Mouse (Mus musculus) spleen, adult 18-20 months (tissue): ENCODE results near the gene AU018091.
A peak's percentile ranks its signal among the peaks of the same experiment; 100 is the strongest.
"Not testable (repeated sequence)": the region's sequence is repeated elsewhere in the genome, so short reads cannot be mapped to it uniquely, and the experiment has no call there.

ENCODE experiments used
- DNase-seq, 2 experiments: peaks; one replicate each; pipeline ENCODE4 v3.0.0; 2022; ENCODE audit warnings: mixed read lengths in 2 of 2

Gene AU018091

DNA sequence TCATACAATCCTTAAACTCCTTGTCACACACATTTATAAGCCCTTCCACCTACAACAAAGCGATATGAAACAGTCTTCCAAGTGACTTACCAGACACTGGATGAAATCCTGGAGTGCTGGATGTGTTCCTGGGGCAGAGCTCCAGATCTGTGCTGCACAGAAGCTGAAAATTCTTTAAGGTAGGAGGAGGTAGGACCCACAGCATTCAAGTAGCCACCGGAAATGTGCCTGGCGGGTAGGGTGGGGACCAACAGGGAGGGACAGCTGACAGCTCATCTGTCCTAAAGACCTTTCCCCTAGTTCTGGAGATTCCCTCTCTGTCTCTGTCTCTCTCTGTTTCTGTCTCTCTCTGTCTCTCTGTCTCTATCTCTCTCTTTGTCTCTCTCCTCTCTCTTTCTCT lies at the start of gene AU018091:
AU018091 (minus strand) TSS at position 279 of the 400 bp plus-strand sequence.
- DNase-seq = no peak

- no peak for DNase-seq
Measured at GRCm38 (mm10) chr7:3217546-3218056, 48.6 kb upstream of the AU018091 start.

GRCm38 (mm10) chr7:3216331-3216730 lies 47.3 kb upstream of the AU018091 start:
- DNase-seq = no peak

DNA sequence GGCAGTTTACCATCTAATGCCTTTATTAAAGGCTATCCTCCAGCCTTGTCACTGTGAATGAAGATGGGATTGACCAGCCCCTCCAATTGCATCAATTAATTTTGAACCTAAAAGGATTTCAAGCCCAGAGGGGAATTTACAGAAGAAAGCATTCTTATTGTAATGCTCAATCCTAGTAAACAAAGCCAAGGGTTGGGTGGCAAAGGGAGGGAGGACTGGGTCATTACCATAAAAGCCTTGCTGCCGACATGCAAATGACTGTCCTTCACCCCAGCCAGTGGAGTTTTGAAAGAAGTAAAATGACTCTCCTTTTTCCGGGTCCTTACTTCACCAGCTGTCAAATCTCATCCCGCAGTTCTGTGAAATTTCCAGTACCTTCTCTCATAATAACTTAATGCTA lies 44.6 kb upstream of the AU018091 start:
- DNase-seq = no peak

- DNase-seq = no peak
Measured at GRCm38 (mm10) chr7:3213156-3213555, 44.2 kb upstream of the AU018091 start.

DNA sequence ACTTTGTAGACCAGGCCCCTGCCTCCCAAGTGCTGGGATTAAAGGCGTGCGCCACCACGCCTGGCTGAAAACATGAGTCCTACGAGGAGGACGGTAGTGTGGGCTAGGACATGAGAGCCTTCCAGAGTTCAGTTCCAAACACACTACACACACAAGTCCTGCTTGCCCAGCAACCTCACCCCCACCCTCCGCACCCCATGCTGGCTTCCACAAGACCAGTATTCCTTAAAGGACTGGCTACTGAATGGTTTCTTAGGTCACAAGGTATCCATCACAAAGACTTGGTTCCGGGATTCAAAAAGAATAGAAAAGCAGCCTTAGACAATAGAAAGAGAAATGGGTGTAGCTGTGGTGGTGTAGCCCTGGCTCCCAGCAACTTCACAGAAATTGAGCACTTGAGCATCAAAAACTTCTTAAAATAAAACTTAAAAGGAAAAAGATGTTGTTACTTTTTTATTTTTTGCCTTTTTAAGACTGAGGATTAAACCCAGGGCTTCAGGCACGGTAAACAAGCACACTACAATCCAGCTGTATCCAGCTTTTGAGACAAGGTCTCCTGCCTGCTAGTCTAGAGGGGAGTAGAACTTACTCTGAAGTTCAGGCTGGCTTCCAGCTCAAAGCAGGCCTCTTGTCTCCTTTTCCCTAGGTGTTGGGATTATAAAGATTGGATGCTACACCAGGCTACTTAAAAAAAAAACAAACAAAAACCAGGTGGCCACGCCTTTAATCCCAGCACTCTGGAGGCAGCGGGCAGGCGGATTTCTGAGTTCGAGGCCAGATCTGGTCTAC lies 43.2 kb upstream of the AU018091 start:
- no peak for DNase-seq

DNA sequence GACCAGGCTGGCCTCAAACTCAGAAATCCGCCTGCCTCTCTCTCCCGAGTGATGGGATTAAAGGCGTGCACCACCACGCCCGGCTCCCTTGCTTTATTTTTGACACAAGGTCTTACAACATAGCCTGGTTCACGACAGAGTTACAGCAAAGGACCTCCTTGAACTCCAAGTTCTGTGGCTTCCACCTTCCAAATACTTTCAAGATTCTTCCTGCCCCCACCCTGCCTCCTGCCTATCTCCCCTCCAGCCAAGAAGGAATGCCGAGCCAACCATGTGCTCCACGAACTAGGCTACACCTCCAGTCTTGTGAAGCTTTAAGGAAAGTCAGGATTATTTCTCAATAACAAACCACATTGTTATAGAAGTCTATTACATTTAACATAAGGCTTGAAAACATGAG lies 42.5 kb upstream of the AU018091 start:
- DNase-seq = no peak

- DNase-seq = no peak
Measured at GRCm38 (mm10) chr7:3210605-3211004, 41.6 kb upstream of the AU018091 start.

GRCm38 (mm10) chr7:3206520-3206919 lies 37.5 kb upstream of the AU018091 start:
- DNase-seq = no peak

- DNase-seq = no peak
Measured at GRCm38 (mm10) chr7:3204628-3205027, 35.6 kb upstream of the AU018091 start.

GRCm38 (mm10) chr7:3203890-3204289 lies 34.9 kb upstream of the AU018091 start:
- DNase-seq = no peak

- DNase-seq = no peak
Measured at GRCm38 (mm10) chr7:3201134-3201705, 32.2 kb upstream of the AU018091 start.

GRCm38 (mm10) chr7:3198884-3199283 lies 29.9 kb upstream of the AU018091 start:
- DNase-seq = no peak

GRCm38 (mm10) chr7:3195850-3196249 lies 26.8 kb upstream of the AU018091 start:
- no peak for DNase-seq

DNA sequence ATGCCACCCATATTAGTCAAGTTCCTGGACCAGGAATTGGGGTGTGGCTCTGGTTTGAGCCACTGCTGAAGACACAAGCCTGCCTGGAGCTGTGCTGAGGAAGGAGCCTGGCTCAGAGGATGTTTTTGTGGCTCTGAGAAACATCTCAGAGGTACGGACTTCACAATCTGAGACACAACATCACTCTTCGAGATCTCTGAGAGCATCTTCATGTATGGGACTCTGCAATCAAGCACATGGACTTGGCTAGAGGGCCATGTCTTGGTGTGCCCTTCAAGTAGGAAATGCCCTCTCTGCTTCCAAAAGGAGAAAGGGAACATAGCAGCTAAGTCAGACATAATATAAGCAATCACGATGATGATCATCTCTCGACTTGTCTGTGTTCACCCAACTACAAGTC lies 25.5 kb upstream of the AU018091 start:
- no peak for DNase-seq

- peak in 1 of 2 experiments; percentile 11 for DNase-seq
Measured at GRCm38 (mm10) chr7:3193905-3194304, 24.9 kb upstream of the AU018091 start.

DNA sequence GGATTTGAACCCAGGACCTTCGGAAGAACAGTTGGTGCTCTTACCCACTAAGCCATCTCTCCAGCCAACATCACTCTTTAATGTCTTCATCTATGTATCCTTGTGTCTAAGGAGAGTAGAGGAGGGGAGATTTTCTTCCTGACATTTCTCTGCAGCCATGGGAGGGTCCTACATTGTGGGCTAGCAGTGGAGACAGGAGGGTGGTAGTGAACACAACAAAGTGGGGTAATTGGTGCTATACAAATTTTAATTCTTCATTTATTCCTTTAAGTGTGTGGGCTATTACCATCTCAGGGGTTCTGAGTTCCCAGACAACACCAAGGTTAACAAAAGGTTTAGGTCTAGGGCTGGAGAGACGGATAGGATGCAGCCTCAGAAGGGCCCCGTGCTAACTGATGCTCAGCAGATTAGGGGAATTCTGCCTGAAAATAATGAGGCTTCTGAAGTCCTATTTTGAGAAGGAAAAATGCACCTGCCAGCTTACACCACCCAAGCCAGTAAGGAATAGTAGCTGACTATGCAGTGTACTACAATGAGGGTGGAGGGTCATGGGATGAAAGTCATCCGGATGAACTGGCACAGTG lies 24.1 kb upstream of the AU018091 start:
- no peak for DNase-seq

GRCm38 (mm10) chr7:3191971-3192498 lies 23.0 kb upstream of the AU018091 start:
- DNase-seq = no peak

GRCm38 (mm10) chr7:3186726-3187125 lies 17.7 kb upstream of the AU018091 start:
- not testable (repeated sequence) for DNase-seq

- no peak for DNase-seq
Measured at GRCm38 (mm10) chr7:3186136-3186535, 17.1 kb upstream of the AU018091 start.

DNA sequence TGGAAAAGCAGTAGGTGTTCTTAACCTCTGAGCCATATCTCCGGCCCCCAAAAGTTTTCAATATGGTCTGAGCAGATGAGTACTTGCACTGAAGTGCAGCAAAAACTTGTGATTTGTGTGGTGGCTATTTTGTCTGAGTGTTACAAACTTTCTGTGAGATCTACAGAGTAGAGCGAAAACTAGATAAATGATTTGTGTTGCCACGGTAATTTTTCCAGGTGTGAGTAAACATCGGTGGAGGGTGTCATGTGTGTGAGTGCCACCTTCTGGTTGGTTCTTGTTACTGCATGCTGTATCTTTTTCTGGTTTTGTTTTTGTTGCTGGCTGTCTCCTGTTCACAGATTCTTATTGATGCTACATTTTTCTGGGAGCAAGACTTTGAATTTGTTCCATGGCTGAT lies 15.4 kb upstream of the AU018091 start:
- no peak for DNase-seq

GRCm38 (mm10) chr7:3180958-3181357 lies 12.0 kb upstream of the AU018091 start:
- DNase-seq = not testable (repeated sequence)

DNA sequence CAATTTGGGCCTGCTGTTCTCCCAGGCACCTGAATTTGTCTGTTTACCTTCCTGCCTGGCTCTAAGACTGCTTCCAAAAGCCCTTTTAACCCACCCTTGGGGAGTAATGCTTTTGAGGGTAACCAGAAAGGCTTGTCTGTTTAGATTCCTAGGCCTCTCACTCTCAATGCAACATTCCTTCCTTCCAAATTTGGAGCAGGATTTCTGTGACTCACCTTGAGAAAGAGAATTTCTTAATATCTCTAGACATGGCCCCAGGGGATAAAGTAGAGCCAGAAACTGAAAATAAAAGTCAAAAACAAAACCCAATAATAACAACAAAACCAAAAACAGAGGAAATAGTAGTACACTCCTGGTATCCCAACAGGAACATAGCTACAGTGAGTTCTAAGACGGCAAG lies 707 bp downstream of the AU018091 start:
- no peak for DNase-seq

- DNase-seq = no peak
Measured at GRCm38 (mm10) chr7:3166270-3166669, 2.7 kb downstream of the AU018091 start.
